Mouse (Mus musculus): ENCODE data around the gene Gdf15. TPM values are rescaled to one million over a fixed set of nuclear protein-coding genes. Genes with fewer than 3 reads are reported as not detected.
A peak's percentile ranks its signal among the peaks of the same experiment; 100 is the strongest.

Gdf15 gene
- total and polyA plus RNA-seq, 3 experiments: 0.15 to 0.63 TPM; not detected in 1

GRCm38 (mm10) chr8:70680039-70680438, 47.8 kb upstream of the Gdf15 start:
- H3K4me3 ChIP-seq (ENCODE audit: control insufficient read depth in 1 of 2, insufficient read depth in 1 of 2, low read depth in 2 of 2, low read length in 2 of 2): no peak overlapping the region
- peaks cover 0 to 3% of the 10 kb centered on the region in 2 experiments; a peak in 3 of 4 replicates for H3K27me3 ChIP-seq (ENCODE audit: control insufficient read depth in 1 of 2, insufficient read depth in 2 of 2, low read length in 2 of 2)
- DNase-seq (ENCODE audit: low read depth, low spot score): no peak
- peaks cover 0 to 4% of the 10 kb centered on the region in 2 experiments; a peak in 2 of 4 replicates for H3K36me3 ChIP-seq (ENCODE audit: control insufficient read depth in 1 of 2, insufficient read depth in 2 of 2, low read length in 2 of 2)
- H3K27ac ChIP-seq (ENCODE audit: control insufficient read depth, low read depth, low read length): no peak overlapping the region
- H3K9ac ChIP-seq (ENCODE audit: control insufficient read depth, low read depth, low read length, poor library complexity, severe bottlenecking): no peak overlapping the region
- TF ChIP-seq BHLHE40 (IDR thresholded peaks at IDR 0.05; ENCODE audit: borderline replicate concordance, low read depth, low read length): no peak
- no peak for TF ChIP-seq POLR2AphosphoS2 (IDR thresholded peaks at IDR 0.05; ENCODE audit: low read length)
- no peak for TF ChIP-seq ZC3H11A (IDR thresholded peaks at IDR 0.05; ENCODE audit: low read depth, low read length)
- peaks cover 8% of the 10 kb centered on the region for H3K79me2 ChIP-seq (ENCODE audit: control insufficient read depth, insufficient read depth, low read length, poor library complexity)
- no peaks in the 10 kb centered on the region for H3K9me3 ChIP-seq (replicated peaks; ENCODE audit: insufficient read depth, low read length)
- H3K4me1 ChIP-seq (ENCODE audit: control insufficient read depth in 1 of 2, insufficient read depth in 2 of 2, low read length in 2 of 2): peaks cover 2 to 5% of the 10 kb centered on the region in 2 experiments; a peak in 2 of 4 replicates

GRCm38 (mm10) chr8:70679404-70679803, 47.1 kb upstream of the Gdf15 start:
- Histone ChIP-seq H3K9me3 (replicated peaks; ENCODE audit: insufficient read depth, low read length) (no peaks in the 10 kb centered on the region), H3K27me3 (ENCODE audit: control insufficient read depth in 1 of 2, insufficient read depth in 2 of 2, low read length in 2 of 2) (peaks cover 0 to 1% of the 10 kb centered on the region in 2 experiments; a peak in 1 of 4 replicates), H3K9ac (ENCODE audit: control insufficient read depth, low read depth, low read length, poor library complexity, severe bottlenecking) (no peak overlapping the region), H3K27ac (ENCODE audit: control insufficient read depth, low read depth, low read length) (no peak overlapping the region), H3K4me3 (ENCODE audit: control insufficient read depth in 1 of 2, insufficient read depth in 1 of 2, low read depth in 2 of 2, low read length in 2 of 2) (no peak overlapping the region), H3K4me1 (ENCODE audit: control insufficient read depth in 1 of 2, insufficient read depth in 2 of 2, low read length in 2 of 2) (peaks cover 2 to 11% of the 10 kb centered on the region in 2 experiments; a peak in 3 of 4 replicates), H3K36me3 (ENCODE audit: control insufficient read depth in 1 of 2, insufficient read depth in 2 of 2, low read length in 2 of 2) (peaks cover 0 to 10% of the 10 kb centered on the region in 2 experiments; a peak in 2 of 4 replicates), H3K79me2 (ENCODE audit: control insufficient read depth, insufficient read depth, low read length, poor library complexity) (peaks cover 14% of the 10 kb centered on the region)
- DNase-seq (ENCODE audit: low read depth, low spot score): no peak
- TF ChIP-seq POLR2A (IDR thresholded peaks at IDR 0.05; ENCODE audit: control insufficient read depth in 1 of 2, insufficient read depth in 1 of 2, low read depth in 1 of 2, low read length in 2 of 2, poor library complexity in 1 of 2) (0 out of 4 replicates have a peak, but pooled peaks of 1 of the 2 experiments have one; percentile 4), ZNF384 (IDR thresholded peaks at IDR 0.05; ENCODE audit: low read depth, low read length) (no peak)

- Histone ChIP-seq H3K36me3 (ENCODE audit: control insufficient read depth in 1 of 2, insufficient read depth in 2 of 2, low read length in 2 of 2) (peaks cover 0 to 17% of the 10 kb centered on the region in 2 experiments; a peak in 2 of 4 replicates), H3K4me1 (ENCODE audit: control insufficient read depth in 1 of 2, insufficient read depth in 2 of 2, low read length in 2 of 2) (peaks cover 5 to 18% of the 10 kb centered on the region in 2 experiments; a peak in 3 of 4 replicates), H3K4me3 (ENCODE audit: control insufficient read depth in 1 of 2, insufficient read depth in 1 of 2, low read depth in 2 of 2, low read length in 2 of 2) (no peak overlapping the region), H3K9ac (ENCODE audit: control insufficient read depth, low read depth, low read length, poor library complexity, severe bottlenecking) (no peak overlapping the region), H3K9me3 (replicated peaks; ENCODE audit: insufficient read depth, low read length) (no peaks in the 10 kb centered on the region), H3K27me3 (ENCODE audit: control insufficient read depth in 1 of 2, insufficient read depth in 2 of 2, low read length in 2 of 2) (no peaks in the 10 kb centered on the region), H3K27ac (ENCODE audit: control insufficient read depth, low read depth, low read length) (no peak overlapping the region), H3K79me2 (ENCODE audit: control insufficient read depth, insufficient read depth, low read length, poor library complexity) (peaks cover 21% of the 10 kb centered on the region)
- no peak for DNase-seq (ENCODE audit: low read depth, low spot score)
- TF ChIP-seq POLR2A (IDR thresholded peaks at IDR 0.05; ENCODE audit: control insufficient read depth in 1 of 2, insufficient read depth in 1 of 2, low read depth in 1 of 2, low read length in 2 of 2, poor library complexity in 1 of 2) (peak in 1 of 2 experiments; percentile 14; a peak in 1 of 4 replicates), TAL1 (IDR thresholded peaks at IDR 0.05; ENCODE audit: low read length) (no peak)
Observed at GRCm38 (mm10) chr8:70678679-70679078, 46.4 kb upstream of the Gdf15 start.

- H3K4me1 ChIP-seq (ENCODE audit: control insufficient read depth in 1 of 2, insufficient read depth in 2 of 2, low read length in 2 of 2): peaks cover 5 to 18% of the 10 kb centered on the region in 2 experiments; a peak in 3 of 4 replicates
- no peaks in the 10 kb centered on the region for H3K9me3 ChIP-seq (replicated peaks; ENCODE audit: insufficient read depth, low read length)
- H3K36me3 ChIP-seq (ENCODE audit: control insufficient read depth in 1 of 2, insufficient read depth in 2 of 2, low read length in 2 of 2): peaks cover 0 to 17% of the 10 kb centered on the region in 2 experiments; a peak in 2 of 4 replicates
- H3K27me3 ChIP-seq (ENCODE audit: control insufficient read depth in 1 of 2, insufficient read depth in 2 of 2, low read length in 2 of 2): no peaks in the 10 kb centered on the region
- no peak overlapping the region for H3K9ac ChIP-seq (ENCODE audit: control insufficient read depth, low read depth, low read length, poor library complexity, severe bottlenecking)
- DNase-seq (ENCODE audit: low read depth, low spot score): no peak
- no peak overlapping the region for H3K27ac ChIP-seq (ENCODE audit: control insufficient read depth, low read depth, low read length)
- H3K79me2 ChIP-seq (ENCODE audit: control insufficient read depth, insufficient read depth, low read length, poor library complexity): peaks cover 22% of the 10 kb centered on the region
- no peak overlapping the region for H3K4me3 ChIP-seq (ENCODE audit: control insufficient read depth in 1 of 2, insufficient read depth in 1 of 2, low read depth in 2 of 2, low read length in 2 of 2)
- TF ChIP-seq POLR2AphosphoS5 (IDR thresholded peaks at IDR 0.05; ENCODE audit: borderline replicate concordance, low read depth, low read length): no peak
- no peak for TF ChIP-seq GATA1 (IDR thresholded peaks at IDR 0.05; ENCODE audit: low read depth, low read length)
- no peak for TF ChIP-seq MEF2A (IDR thresholded peaks at IDR 0.05; ENCODE audit: extremely low read depth, insufficient replicate concordance, low read depth, low read length, poor library complexity, severe bottlenecking)
- TF ChIP-seq MAZ (IDR thresholded peaks at IDR 0.05; ENCODE audit: low read depth, low read length): no peak
- no peak for TF ChIP-seq SIN3A (IDR thresholded peaks at IDR 0.05; ENCODE audit: low read length)
- TF ChIP-seq TCF12 (IDR thresholded peaks at IDR 0.05; ENCODE audit: low read depth, low read length): no peak
- TF ChIP-seq USF1 (IDR thresholded peaks at IDR 0.05; ENCODE audit: low read depth, low read length): no peak
- no peak for TF ChIP-seq E2F4 (IDR thresholded peaks at IDR 0.05; ENCODE audit: borderline replicate concordance, low read depth, low read length)
- TF ChIP-seq ZC3H11A (IDR thresholded peaks at IDR 0.05; ENCODE audit: low read depth, low read length): no peak
- no peak for TF ChIP-seq NRF1 (IDR thresholded peaks at IDR 0.05; ENCODE audit: insufficient read depth, low read depth, low read length, poor library complexity, severe bottlenecking)
- TF ChIP-seq ELF1 (IDR thresholded peaks at IDR 0.05; ENCODE audit: low read depth, low read length): no peak
- no peak for TF ChIP-seq ZKSCAN1 (IDR thresholded peaks at IDR 0.05; ENCODE audit: low read depth, low read length)
Observed at GRCm38 (mm10) chr8:70677451-70678080, 45.3 kb upstream of the Gdf15 start.

All from MEL (cell line).